Mouse (Mus musculus) hindbrain, embryonic 13.5 days (tissue): ENCODE measurements around the gene Gm9803. TPM values are rescaled to one million over a fixed set of nuclear protein-coding genes. Genes with fewer than 3 reads are reported as not detected.
A peak's percentile ranks its signal among the peaks of the same experiment; 100 is the strongest.

Experiments used
- ATAC-seq: fragments of 200-750 bp; cut with Nextera tagmentation; 2 replicates; pipeline ENCODE4 v1.8.0; 2017; ENCODE audit warnings: moderate TSS enrichment; ENCODE audit not compliant: low FRiP score
- H3K27ac ChIP-seq: fragments of 300-500 bp; sonication (generic); 2 replicates; pipeline ENCODE4 v1.5.1; 2015; ENCODE audit warnings: inconsistent platforms, mild to moderate bottlenecking, moderate library complexity
- H3K27me3 ChIP-seq: fragments of 300-500 bp; sonication (generic); 2 replicates; pipeline ENCODE4 v1.6.1; 2015; ENCODE audit warnings: mild to moderate bottlenecking, inconsistent platforms
- H3K36me3 ChIP-seq: fragments of 300-500 bp; sonication (generic); 2 replicates; pipeline ENCODE4 v1.6.1; 2015; ENCODE audit warnings: mild to moderate bottlenecking, inconsistent platforms
- H3K4me1 ChIP-seq: fragments of 300-500 bp; sonication (generic); replicated peaks from 2 replicates; pipeline ENCODE4 v1.6.1; 2015; ENCODE audit warnings: inconsistent platforms
- H3K4me2 ChIP-seq: fragments of 300-500 bp; sonication (generic); 2 replicates; pipeline ENCODE4 v1.6.1; 2015; ENCODE audit warnings: inconsistent platforms, mild to moderate bottlenecking, moderate library complexity
- H3K4me3 ChIP-seq: fragments of 300-500 bp; sonication (generic); 2 replicates; pipeline ENCODE4 v1.5.1; 2015; ENCODE audit warnings: mild to moderate bottlenecking, inconsistent platforms
- H3K9ac ChIP-seq: fragments of 300-500 bp; sonication (generic); 2 replicates; pipeline ENCODE4 v1.6.1; 2015; ENCODE audit warnings: mild to moderate bottlenecking, inconsistent platforms
- H3K9me3 ChIP-seq: fragments of 300-500 bp; sonication (generic); 2 replicates; pipeline ENCODE4 v1.6.1; 2016; ENCODE audit warnings: inconsistent platforms
- WGBS: fragments of 180-500 bp; shearing (Covaris S2); methylation state at CpG from one replicate; pipeline ENCODE4 v1.1.7; 2015; 5-methylcytosine and 5-hydroxymethylcytosine counted together
- polyA plus RNA-seq: library from polyadenylated mRNA; unstranded; fragments of >200 nt; fragmentation: Nextera tagmentation; extraction: Ambion mirVana; gene quantifications from 2 replicates; pipeline ENCODE4 v1.2.1, GENCODE M21; 2015

Gm9803 gene
- polyA plus RNA-seq, 1 experiment from 2014 or later = 16.4 TPM

DNA sequence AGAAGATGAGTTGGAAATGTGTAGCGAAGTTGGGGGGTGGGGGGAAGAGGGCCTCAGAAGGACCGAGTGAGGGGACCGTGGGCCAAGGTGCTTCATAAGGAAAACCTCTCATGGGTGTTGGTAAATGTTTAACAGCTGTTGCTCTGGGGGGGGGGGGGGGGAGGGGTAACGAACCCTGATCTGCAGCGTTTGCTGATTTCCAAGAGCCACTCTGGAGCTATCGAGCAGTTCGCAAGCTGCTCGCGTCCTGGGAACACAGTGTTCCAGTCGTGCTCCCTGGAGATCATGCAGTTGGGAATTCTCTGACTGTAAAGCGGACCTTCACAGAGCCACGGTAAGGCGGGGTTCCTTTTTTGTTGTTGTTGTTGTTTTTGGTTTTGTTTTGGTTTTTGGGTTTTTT is 5.5 kb upstream of the Gm9803 start:
- no peak for ATAC-seq
- Histone ChIP-seq H3K27ac (no peak overlapping the region), H3K36me3 (peaks cover 7% of the 10 kb centered on the region), H3K9ac (no peak overlapping the region), H3K4me2 (no peak overlapping the region), H3K9me3 (no peaks in the 10 kb centered on the region), H3K4me3 (no peak overlapping the region), H3K4me1 (peaks cover 4% of the 10 kb centered on the region; the same call in 1 of the 2 replicates), H3K27me3 (no peaks in the 10 kb centered on the region)
- WGBS = 78% methylated on average over 11 of the region's 13 CpGs

DNA sequence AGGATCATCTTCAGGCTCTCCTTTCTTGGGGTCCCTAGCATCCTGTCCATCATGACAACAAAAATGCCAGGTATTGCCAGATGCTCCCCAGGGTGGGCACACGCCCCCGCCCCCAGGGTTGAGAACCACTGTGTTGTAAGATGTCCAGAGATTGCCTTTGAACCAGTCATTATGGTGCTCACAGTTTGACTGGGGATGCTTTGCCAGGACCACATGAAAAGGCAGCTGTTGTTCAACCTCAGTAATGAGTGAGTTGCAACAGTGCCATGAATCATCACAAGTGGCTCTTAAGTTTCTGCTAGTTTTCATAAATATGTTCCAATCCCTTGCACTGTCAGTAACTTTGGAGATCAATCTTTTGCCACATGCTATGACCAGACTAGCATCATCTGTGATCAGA is 3.9 kb upstream of the Gm9803 start:
- Histone ChIP-seq H3K36me3 (peaks cover 4% of the 10 kb centered on the region), H3K4me2 (no peak overlapping the region), H3K4me1 (peaks cover 4% of the 10 kb centered on the region; the same call in 1 of the 2 replicates), H3K9ac (no peak overlapping the region), H3K27me3 (no peaks in the 10 kb centered on the region), H3K4me3 (no peak overlapping the region), H3K9me3 (no peaks in the 10 kb centered on the region), H3K27ac (no peak overlapping the region)
- 100% methylated on average over 2 of the region's 2 CpGs for WGBS
- ATAC-seq = no peak

DNA sequence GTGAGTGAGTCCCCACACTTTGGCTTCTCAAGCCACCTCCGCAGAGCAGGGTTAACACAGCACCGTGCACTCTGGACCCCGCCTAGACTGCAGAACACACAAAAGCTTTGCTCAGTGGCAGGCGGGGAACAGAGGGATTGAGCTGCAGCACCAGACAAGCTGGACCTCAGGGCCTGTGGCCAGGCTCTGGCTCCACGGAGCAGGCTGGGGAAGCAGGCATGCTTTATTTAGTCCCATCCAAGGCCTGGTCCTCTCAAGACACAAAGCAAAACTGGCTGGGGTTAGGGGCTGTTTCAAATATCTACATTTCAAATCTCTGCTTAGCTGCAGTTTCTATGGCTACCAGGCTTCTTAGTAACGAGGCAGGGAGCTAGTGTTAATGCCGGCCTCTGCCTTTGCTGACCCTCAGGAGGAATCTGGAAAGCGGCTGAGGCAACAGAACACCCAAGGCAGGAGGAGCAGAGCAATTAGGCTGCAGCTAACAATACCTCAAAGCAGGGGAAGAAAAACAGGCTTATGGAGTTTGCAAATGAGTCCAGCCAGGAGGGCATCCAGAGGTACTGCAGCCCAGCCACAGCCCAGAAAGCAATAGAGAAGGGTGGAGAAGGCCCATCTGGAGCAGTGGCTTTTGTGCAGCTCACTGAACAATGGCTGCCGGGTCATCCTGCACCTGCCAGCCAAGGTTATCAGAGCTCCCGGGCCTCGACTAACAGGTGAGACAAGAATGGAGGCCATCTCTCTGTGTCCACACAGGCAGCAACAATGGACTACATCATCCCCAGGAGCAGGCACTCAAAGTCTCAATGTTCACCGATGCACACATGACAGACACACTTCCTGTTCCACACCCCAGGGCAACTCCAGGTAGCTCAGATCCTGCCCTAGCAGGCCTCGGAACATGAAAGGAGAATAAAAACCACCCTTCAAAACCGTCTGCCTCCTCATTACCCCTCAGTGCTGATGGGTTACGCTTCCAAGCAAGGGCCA is 3.7 kb downstream of the Gm9803 start:
- Histone ChIP-seq H3K36me3 (peaks cover 63% of the 10 kb centered on the region), H3K9ac (peak overlapping the region; percentile 57), H3K27me3 (no peaks in the 10 kb centered on the region), H3K27ac (peak overlapping the region; percentile 80), H3K4me1 (peaks cover 20% of the 10 kb centered on the region), H3K4me2 (no peak overlapping the region), H3K9me3 (no peaks in the 10 kb centered on the region), H3K4me3 (no peak overlapping the region)
- peak; percentile 68 for ATAC-seq
- 33% methylated on average over 15 of the region's 15 CpGs for WGBS

DNA sequence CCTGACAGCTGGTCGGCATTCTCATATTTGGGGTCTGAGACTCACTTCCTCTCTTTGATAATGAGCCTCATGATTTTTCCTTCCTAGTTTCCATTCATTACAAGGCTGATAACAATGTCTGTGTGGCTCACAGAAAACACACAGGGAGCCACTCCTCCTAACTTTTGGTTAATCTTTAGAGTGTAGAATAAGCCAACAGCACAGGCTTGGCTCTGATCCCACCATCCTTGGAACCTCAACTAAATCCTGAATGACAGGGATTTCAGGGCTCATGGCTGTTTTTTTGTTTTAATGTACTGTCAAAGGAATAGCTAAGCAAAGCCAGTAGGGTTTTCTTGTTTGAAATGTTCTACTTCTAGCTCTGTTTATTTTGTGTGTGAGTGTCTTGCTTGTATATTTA is 10.5 kb downstream of the Gm9803 start:
- no peak for ATAC-seq
- Histone ChIP-seq H3K27me3 (no peaks in the 10 kb centered on the region), H3K4me3 (no peak overlapping the region), H3K36me3 (peaks cover 49% of the 10 kb centered on the region), H3K4me1 (peaks cover 9% of the 10 kb centered on the region), H3K27ac (no peak overlapping the region), H3K9me3 (no peaks in the 10 kb centered on the region), H3K4me2 (no peak overlapping the region), H3K9ac (no peak overlapping the region)
- 88% methylated on average over 1 of the region's 1 CpGs for WGBS

DNA sequence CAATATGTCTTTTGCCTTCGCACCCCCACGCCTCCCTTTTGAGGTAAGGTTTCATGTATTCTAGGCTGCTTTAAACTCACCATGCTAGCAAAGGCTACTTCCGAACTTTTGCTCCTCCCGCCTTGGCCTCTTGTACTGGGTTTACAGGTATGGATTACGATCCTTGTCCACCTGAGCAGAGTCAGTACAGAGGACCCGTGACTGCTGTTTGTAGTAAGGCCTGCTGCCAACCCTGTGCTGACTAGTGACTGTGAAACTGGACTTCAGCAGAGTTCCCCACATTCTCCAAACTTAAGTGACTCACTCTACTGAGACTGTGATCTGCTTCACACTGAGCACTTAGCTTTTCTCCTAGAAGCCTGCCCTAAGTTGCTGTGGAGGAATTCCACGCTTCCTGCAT is 13.8 kb downstream of the Gm9803 start:
- no peaks in the 10 kb centered on the region for H3K9me3 ChIP-seq
- no peak overlapping the region for H3K27ac ChIP-seq
- 94% methylated on average over 7 of the region's 7 CpGs for WGBS
- peaks cover 19% of the 10 kb centered on the region for H3K36me3 ChIP-seq
- no peaks in the 10 kb centered on the region for H3K27me3 ChIP-seq
- H3K4me3 ChIP-seq = no peak overlapping the region
- peaks cover 21% of the 10 kb centered on the region for H3K4me1 ChIP-seq
- H3K4me2 ChIP-seq = no peak overlapping the region
- no peak overlapping the region for H3K9ac ChIP-seq
- ATAC-seq = no peak

GRCm38 (mm10) chr10:43538831-43539230 is 14.9 kb downstream of the Gm9803 start:
- no peaks in the 10 kb centered on the region for H3K27me3 ChIP-seq
- H3K9ac ChIP-seq = peak overlapping the region; percentile 35; the same call in 1 of the 2 replicates
- H3K4me2 ChIP-seq = no peak overlapping the region
- H3K4me3 ChIP-seq = no peak overlapping the region
- H3K4me1 ChIP-seq = peaks cover 21% of the 10 kb centered on the region
- ATAC-seq = no peak
- H3K36me3 ChIP-seq = peaks cover 13% of the 10 kb centered on the region
- no peak overlapping the region for H3K27ac ChIP-seq
- WGBS = 86% methylated on average over 5 of the region's 5 CpGs
- no peaks in the 10 kb centered on the region for H3K9me3 ChIP-seq

- Histone ChIP-seq H3K4me1 (peaks cover 21% of the 10 kb centered on the region), H3K36me3 (peaks cover 10% of the 10 kb centered on the region), H3K9ac (peak overlapping the region; percentile 92), H3K27ac (no peak overlapping the region), H3K4me2 (peak overlapping the region; percentile 59), H3K9me3 (no peaks in the 10 kb centered on the region), H3K4me3 (peak overlapping the region; percentile 88), H3K27me3 (no peaks in the 10 kb centered on the region)
- no peak for ATAC-seq
- WGBS = 25% methylated on average over 12 of the region's 12 CpGs
These were observed 15.9 kb downstream of the Gm9803 start for GRCm38 (mm10) chr10:43539746-43540310.

- H3K9me3 ChIP-seq = no peaks in the 10 kb centered on the region
- no peaks in the 10 kb centered on the region for H3K27me3 ChIP-seq
- peak within 1 kb of the TSS; percentile 92 for H3K9ac ChIP-seq
- peaks cover 9% of the 10 kb centered on the region for H3K36me3 ChIP-seq
- WGBS = under 1% methylated on average over 47 of the region's 56 CpGs
- peaks cover 21% of the 10 kb centered on the region for H3K4me1 ChIP-seq
- ATAC-seq = peak; percentile 99
- peak within 1 kb of the TSS; percentile 88 for H3K4me3 ChIP-seq
- H3K4me2 ChIP-seq = peak within 1 kb of the TSS; percentile 59
- peak within 1 kb of the TSS; percentile 83 for H3K27ac ChIP-seq
These were observed 16.7 kb downstream of the Gm9803 start, which contains the start of gene 1700021F05Rik for GRCm38 (mm10) chr10:43540442-43541152. TSS of gene 1700021F05Rik (minus strand) at chr10:43540994.

DNA sequence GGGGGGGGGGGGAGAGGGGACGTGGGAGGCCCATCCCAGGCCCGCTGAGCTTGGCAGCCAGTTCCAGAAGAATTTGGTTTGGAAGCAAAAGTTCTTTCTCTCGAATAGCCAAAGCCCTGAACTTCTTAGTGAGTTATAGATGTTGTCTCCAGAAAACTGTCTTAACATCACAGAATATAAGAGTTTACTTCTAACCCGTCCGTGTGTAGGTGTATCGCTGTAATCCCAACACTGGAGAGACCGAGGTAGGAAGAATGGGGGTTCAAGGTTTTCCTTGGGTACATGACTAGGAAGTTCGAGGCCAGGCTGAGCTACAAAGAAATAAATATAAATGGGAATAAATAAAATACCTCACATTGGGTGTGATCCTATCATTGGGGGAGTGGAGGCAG is 17.3 kb downstream of the Gm9803 start:
- H3K36me3 ChIP-seq = peaks cover 3% of the 10 kb centered on the region
- peak; percentile 6; the same call in 1 of the 2 replicates for ATAC-seq
- WGBS = 55% methylated on average over 7 of the region's 8 CpGs
- no peak overlapping the region for H3K9ac ChIP-seq
- peaks cover 21% of the 10 kb centered on the region for H3K4me1 ChIP-seq
- H3K4me2 ChIP-seq = peak overlapping the region; percentile 37; the same call in 1 of the 2 replicates
- peak overlapping the region; percentile 88 for H3K4me3 ChIP-seq
- H3K9me3 ChIP-seq = no peaks in the 10 kb centered on the region
- H3K27ac ChIP-seq = no peak overlapping the region
- no peaks in the 10 kb centered on the region for H3K27me3 ChIP-seq

GRCm38 (mm10) chr10:43549411-43549810 is 25.5 kb downstream of the Gm9803 start:
- H3K4me2 ChIP-seq = no peak overlapping the region
- H3K9me3 ChIP-seq = no peaks in the 10 kb centered on the region
- no peaks in the 10 kb centered on the region for H3K27me3 ChIP-seq
- no peak overlapping the region for H3K4me3 ChIP-seq
- WGBS = 60% methylated on average over 5 of the region's 5 CpGs
- no peaks in the 10 kb centered on the region for H3K36me3 ChIP-seq
- no peak overlapping the region for H3K27ac ChIP-seq
- H3K4me1 ChIP-seq = peaks cover 10% of the 10 kb centered on the region
- ATAC-seq = no peak
- H3K9ac ChIP-seq = no peak overlapping the region

- Histone ChIP-seq H3K27ac (peak overlapping the region; percentile 48), H3K4me3 (no peak overlapping the region), H3K9me3 (no peaks in the 10 kb centered on the region), H3K4me2 (no peak overlapping the region), H3K4me1 (peaks cover 10% of the 10 kb centered on the region), H3K27me3 (no peaks in the 10 kb centered on the region), H3K36me3 (no peaks in the 10 kb centered on the region), H3K9ac (no peak overlapping the region)
- ATAC-seq = 0 out of 2 replicates have a peak, but pooled peaks have one; percentile 43
- WGBS = 25% methylated on average over 3 of the region's 3 CpGs
These were observed 27.0 kb downstream of the Gm9803 start for GRCm38 (mm10) chr10:43550923-43551322.

DNA sequence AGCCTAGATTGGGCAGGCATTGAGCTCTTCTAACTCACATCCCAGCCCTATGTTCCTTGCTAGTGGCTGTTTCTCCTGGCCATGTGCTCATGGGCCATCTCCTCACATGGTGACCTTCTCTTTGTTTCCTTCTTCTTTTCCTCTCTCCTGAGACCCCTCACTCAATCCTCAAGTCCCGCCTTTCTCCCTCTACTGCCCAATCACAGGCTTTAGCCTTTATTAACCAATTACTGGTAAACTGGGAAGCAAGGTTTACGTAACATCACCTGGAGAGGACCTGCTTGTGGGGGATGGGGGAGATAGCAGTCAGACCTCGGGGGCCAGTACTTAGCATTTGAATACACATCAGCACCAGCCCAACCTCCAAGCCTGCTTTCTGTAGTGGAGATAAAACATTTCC is 27.5 kb downstream of the Gm9803 start:
- Histone ChIP-seq H3K9me3 (no peaks in the 10 kb centered on the region), H3K9ac (no peak overlapping the region), H3K4me2 (no peak overlapping the region), H3K4me1 (peaks cover 10% of the 10 kb centered on the region), H3K36me3 (no peaks in the 10 kb centered on the region), H3K4me3 (no peak overlapping the region), H3K27me3 (no peaks in the 10 kb centered on the region), H3K27ac (peak overlapping the region; percentile 48)
- peak; percentile 61; the same call in 1 of the 2 replicates for ATAC-seq
- 33% methylated on average over 3 of the region's 3 CpGs for WGBS
